Mouse (Mus musculus): ENCODE data around the gene Sfxn1. TPM values are rescaled to one million over a fixed set of nuclear protein-coding genes. Genes with fewer than 3 reads are reported as not detected.

Sfxn1 gene
- polyA plus RNA-seq, 1 experiment from 2014 or later: 119 TPM

DNA sequence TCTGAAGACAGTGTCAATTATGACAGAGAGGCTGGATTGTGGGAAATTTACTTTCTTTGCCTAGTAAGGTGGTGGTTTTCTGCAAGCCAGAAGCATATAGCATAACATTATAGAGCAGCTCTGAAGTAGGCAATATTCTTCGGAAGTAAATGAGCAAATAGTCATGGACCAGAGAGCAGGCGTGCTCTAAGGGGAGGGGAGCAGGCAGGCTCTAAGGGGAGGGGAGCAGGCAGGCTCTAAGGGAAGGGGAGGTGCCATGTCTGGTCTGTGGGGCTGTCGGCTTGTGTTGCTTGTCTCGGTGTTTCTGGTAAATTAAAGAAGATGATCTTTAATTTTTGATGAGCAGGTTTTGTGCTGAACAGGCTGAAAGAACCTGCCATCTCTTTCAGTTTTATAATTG, 12.5 kb downstream of the Sfxn1 start:
- Histone ChIP-seq H3K27ac (ENCODE audit: low read length) (no peak overlapping the region), H3K27me3 (ENCODE audit: control insufficient read depth, insufficient read depth, low read depth, low read length) (no peaks in the 10 kb centered on the region), H3K9ac (ENCODE audit: low read depth, low read length) (no peak overlapping the region), H3K36me3 (ENCODE audit: control insufficient read depth, insufficient read depth, low read length) (peaks cover 17% of the 10 kb centered on the region), H3K4me1 (ENCODE audit: control insufficient read depth, insufficient read depth, low read length) (peaks cover 4% of the 10 kb centered on the region; the same call in 1 of the 2 replicates), H3K4me2 (ENCODE audit: low read length) (no peak overlapping the region), H3K9me3 (replicated peaks; ENCODE audit: control insufficient read depth, low read length, poor library complexity, severe bottlenecking) (no peaks in the 10 kb centered on the region), H3K4me3 (ENCODE audit: low read depth, low read length) (no peak overlapping the region)
- WGBS: 48% methylated on average over 4 of the region's 4 CpGs
- no peak for ATAC-seq

DNA sequence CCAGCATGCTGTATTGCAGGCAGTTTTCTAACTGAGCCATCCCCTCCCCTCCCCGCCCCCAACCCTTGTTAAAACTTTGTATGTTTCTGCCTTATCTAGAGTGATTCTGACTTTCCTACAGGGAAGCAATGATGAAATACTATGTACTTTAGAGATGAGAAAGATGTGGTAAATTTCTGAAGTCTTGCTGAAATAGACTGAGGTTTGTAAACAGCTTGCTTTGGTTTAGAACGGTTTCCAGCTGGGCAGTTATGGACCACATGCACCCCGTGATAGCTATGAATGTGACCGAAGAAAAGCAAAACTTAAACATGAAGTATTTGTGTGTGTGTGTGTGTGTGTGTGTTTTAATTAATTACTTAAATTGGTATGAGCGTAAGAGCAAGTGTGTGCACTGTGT, 13.2 kb downstream of the Sfxn1 start:
- H3K4me1 ChIP-seq (ENCODE audit: control insufficient read depth, insufficient read depth, low read length): peaks cover 4% of the 10 kb centered on the region; the same call in 1 of the 2 replicates
- ATAC-seq: no peak
- no peak overlapping the region for H3K4me2 ChIP-seq (ENCODE audit: low read length)
- WGBS: 93% methylated on average over 5 of the region's 5 CpGs
- peaks cover 22% of the 10 kb centered on the region for H3K36me3 ChIP-seq (ENCODE audit: control insufficient read depth, insufficient read depth, low read length)
- no peak overlapping the region for H3K4me3 ChIP-seq (ENCODE audit: low read depth, low read length)
- no peaks in the 10 kb centered on the region for H3K27me3 ChIP-seq (ENCODE audit: control insufficient read depth, insufficient read depth, low read depth, low read length)
- H3K9me3 ChIP-seq (replicated peaks; ENCODE audit: control insufficient read depth, low read length, poor library complexity, severe bottlenecking): no peaks in the 10 kb centered on the region
- no peak overlapping the region for H3K9ac ChIP-seq (ENCODE audit: low read depth, low read length)
- H3K27ac ChIP-seq (ENCODE audit: low read length): no peak overlapping the region

DNA sequence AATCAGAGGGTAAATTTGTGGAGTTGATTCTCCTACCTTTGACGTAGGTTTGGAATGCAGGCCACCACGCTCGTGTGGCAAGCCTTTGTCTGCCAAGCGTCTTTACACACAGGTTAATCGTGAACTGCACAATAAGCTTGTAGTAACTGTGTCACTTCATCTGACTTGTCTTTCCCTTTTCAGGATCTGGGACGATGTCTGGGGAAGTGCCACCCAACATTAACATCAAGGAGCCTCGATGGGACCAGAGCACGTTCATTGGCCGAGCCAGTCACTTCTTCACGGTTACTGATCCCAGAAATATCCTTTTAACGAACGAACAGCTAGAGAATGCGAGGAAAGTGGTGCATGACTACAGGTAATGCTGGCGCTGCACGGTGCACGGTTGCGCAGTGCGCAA, 13.6 kb downstream of the Sfxn1 start:
- peaks cover 23% of the 10 kb centered on the region for H3K36me3 ChIP-seq (ENCODE audit: control insufficient read depth, insufficient read depth, low read length)
- H3K9ac ChIP-seq (ENCODE audit: low read depth, low read length): no peak overlapping the region
- no peaks in the 10 kb centered on the region for H3K27me3 ChIP-seq (ENCODE audit: control insufficient read depth, insufficient read depth, low read depth, low read length)
- ATAC-seq: no peak
- no peak overlapping the region for H3K27ac ChIP-seq (ENCODE audit: low read length)
- H3K9me3 ChIP-seq (replicated peaks; ENCODE audit: control insufficient read depth, low read length, poor library complexity, severe bottlenecking): no peaks in the 10 kb centered on the region
- H3K4me3 ChIP-seq (ENCODE audit: low read depth, low read length): no peak overlapping the region
- H3K4me1 ChIP-seq (ENCODE audit: control insufficient read depth, insufficient read depth, low read length): peaks cover 4% of the 10 kb centered on the region; the same call in 1 of the 2 replicates
- 90% methylated on average over 18 of the region's 18 CpGs for WGBS
- H3K4me2 ChIP-seq (ENCODE audit: low read length): no peak overlapping the region

DNA sequence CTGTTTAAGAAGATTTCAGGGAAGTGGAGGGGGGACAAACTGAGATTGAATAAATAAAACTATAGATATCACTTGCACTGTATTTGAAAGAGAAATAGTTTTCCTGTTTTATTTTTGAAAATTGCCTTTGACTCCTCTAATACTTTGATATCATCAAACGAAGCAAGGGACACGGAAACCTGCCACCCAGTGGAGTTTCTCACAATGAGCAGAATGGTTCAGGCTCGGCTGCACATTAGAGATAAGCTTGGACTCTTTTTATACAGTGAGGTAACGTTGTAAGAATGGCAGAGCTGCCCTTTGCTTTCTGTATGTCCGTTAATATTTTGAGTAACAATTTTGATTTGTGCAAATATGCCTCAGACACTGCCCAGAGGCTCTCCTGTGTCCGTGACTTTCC, 20.1 kb downstream of the Sfxn1 start:
- Histone ChIP-seq H3K27ac (ENCODE audit: low read length) (no peak overlapping the region), H3K36me3 (ENCODE audit: control insufficient read depth, insufficient read depth, low read length) (peaks cover 44% of the 10 kb centered on the region), H3K4me3 (ENCODE audit: low read depth, low read length) (no peak overlapping the region), H3K4me1 (ENCODE audit: control insufficient read depth, insufficient read depth, low read length) (no peaks in the 10 kb centered on the region), H3K9ac (ENCODE audit: low read depth, low read length) (no peak overlapping the region), H3K27me3 (ENCODE audit: control insufficient read depth, insufficient read depth, low read depth, low read length) (no peaks in the 10 kb centered on the region), H3K4me2 (ENCODE audit: low read length) (no peak overlapping the region), H3K9me3 (replicated peaks; ENCODE audit: control insufficient read depth, low read length, poor library complexity, severe bottlenecking) (no peaks in the 10 kb centered on the region)
- WGBS: 76% methylated on average over 6 of the region's 6 CpGs
- no peak for ATAC-seq

DNA sequence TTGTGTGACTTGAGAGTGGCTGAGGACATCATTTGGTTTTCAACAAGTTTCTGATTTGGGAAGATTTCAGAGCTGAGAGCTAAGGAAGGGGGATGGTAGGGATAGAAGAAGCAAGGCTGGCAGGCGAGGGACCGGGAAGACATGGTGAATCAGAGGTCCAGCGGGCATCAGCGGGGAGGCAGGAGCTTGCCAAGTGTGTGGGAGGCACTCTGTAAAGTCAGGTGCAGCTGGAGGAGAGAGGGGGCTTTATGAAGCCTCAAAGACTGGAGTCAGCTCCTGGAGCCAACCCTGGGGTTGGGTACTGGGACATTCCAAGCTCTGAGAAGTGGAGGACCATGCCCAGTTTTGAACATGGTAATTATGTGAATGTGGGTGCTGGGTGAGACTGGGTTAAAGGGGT, 22.7 kb downstream of the Sfxn1 start:
- Histone ChIP-seq H3K9ac (ENCODE audit: low read depth, low read length) (no peak overlapping the region), H3K4me2 (ENCODE audit: low read length) (no peak overlapping the region), H3K9me3 (replicated peaks; ENCODE audit: control insufficient read depth, low read length, poor library complexity, severe bottlenecking) (no peaks in the 10 kb centered on the region), H3K4me1 (ENCODE audit: control insufficient read depth, insufficient read depth, low read length) (no peaks in the 10 kb centered on the region), H3K27ac (ENCODE audit: low read length) (no peak overlapping the region), H3K4me3 (ENCODE audit: low read depth, low read length) (no peak overlapping the region), H3K36me3 (ENCODE audit: control insufficient read depth, insufficient read depth, low read length) (peaks cover 29% of the 10 kb centered on the region), H3K27me3 (ENCODE audit: control insufficient read depth, insufficient read depth, low read depth, low read length) (no peaks in the 10 kb centered on the region)
- no peak for ATAC-seq
- WGBS: 90% methylated on average over 4 of the region's 4 CpGs

DNA sequence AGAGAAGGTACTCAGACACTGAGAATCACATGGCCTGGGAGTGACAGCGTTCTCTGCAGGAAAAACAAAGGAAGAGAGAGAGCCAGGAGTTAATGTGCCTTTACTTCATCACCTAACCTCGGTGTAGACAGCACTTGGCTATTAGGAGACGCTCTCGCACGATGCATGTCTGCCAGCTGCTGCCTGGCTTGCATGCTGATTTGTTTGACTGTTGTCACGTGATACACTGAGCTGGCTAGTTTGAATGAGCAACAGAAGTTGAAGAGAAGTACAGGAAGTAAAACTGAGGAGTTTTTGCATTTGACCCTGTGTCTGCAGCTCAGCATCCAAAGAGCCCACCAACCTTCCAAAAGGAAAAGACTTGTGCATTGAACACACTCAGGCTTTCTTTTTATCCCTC, 23.3 kb downstream of the Sfxn1 start:
- no peak overlapping the region for H3K9ac ChIP-seq (ENCODE audit: low read depth, low read length)
- 76% methylated on average over 6 of the region's 6 CpGs for WGBS
- no peak overlapping the region for H3K4me2 ChIP-seq (ENCODE audit: low read length)
- no peaks in the 10 kb centered on the region for H3K27me3 ChIP-seq (ENCODE audit: control insufficient read depth, insufficient read depth, low read depth, low read length)
- H3K9me3 ChIP-seq (replicated peaks; ENCODE audit: control insufficient read depth, low read length, poor library complexity, severe bottlenecking): no peaks in the 10 kb centered on the region
- no peaks in the 10 kb centered on the region for H3K4me1 ChIP-seq (ENCODE audit: control insufficient read depth, insufficient read depth, low read length)
- H3K4me3 ChIP-seq (ENCODE audit: low read depth, low read length): no peak overlapping the region
- peaks cover 23% of the 10 kb centered on the region for H3K36me3 ChIP-seq (ENCODE audit: control insufficient read depth, insufficient read depth, low read length)
- no peak for ATAC-seq
- no peak overlapping the region for H3K27ac ChIP-seq (ENCODE audit: low read length)

DNA sequence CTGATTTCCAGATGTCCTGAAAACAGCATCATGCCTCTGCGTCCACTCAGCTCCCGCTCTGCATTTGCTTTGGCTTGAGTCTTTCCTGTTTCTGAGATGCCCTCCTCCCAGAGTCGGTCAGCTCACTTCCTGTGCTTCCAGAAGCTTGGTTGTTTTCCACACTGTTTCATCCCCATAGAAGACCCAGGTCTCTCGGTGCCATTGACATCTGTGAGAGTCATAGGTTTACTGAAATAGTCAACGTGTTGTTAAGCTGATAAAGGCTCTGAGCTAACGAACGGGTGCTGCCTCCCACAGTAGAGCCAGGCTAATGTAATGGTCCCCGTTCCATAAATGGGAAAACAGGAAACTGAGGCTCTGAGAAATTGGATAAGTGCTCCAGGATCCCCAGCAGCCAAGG, 24.1 kb downstream of the Sfxn1 start:
- WGBS: 93% methylated on average over 8 of the region's 8 CpGs
- Histone ChIP-seq H3K4me2 (ENCODE audit: low read length) (no peak overlapping the region), H3K27ac (ENCODE audit: low read length) (no peak overlapping the region), H3K27me3 (ENCODE audit: control insufficient read depth, insufficient read depth, low read depth, low read length) (no peaks in the 10 kb centered on the region), H3K36me3 (ENCODE audit: control insufficient read depth, insufficient read depth, low read length) (peaks cover 22% of the 10 kb centered on the region), H3K9me3 (replicated peaks; ENCODE audit: control insufficient read depth, low read length, poor library complexity, severe bottlenecking) (no peaks in the 10 kb centered on the region), H3K9ac (ENCODE audit: low read depth, low read length) (no peak overlapping the region), H3K4me3 (ENCODE audit: low read depth, low read length) (no peak overlapping the region), H3K4me1 (ENCODE audit: control insufficient read depth, insufficient read depth, low read length) (no peaks in the 10 kb centered on the region)
- ATAC-seq: no peak

DNA sequence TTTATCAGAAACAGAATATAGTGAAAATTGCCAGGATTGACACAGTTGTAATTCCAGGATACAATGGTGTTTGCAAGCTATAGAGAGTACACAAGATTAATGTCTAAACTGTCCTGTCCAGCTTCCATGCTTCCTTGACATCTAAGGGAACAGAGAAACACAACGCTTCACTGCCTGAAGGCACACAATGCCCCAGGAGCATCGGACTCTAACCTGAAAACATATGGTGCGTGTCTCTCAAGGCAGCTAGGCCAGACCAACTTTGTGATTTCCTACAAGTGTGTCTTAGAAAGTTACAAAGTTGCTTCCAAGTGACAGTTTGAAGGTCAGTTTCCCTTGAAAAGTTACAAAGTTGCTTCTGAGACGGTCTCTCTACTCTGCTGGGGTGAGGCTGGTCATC, 25.6 kb downstream of the Sfxn1 start:
- H3K4me1 ChIP-seq (ENCODE audit: control insufficient read depth, insufficient read depth, low read length): no peaks in the 10 kb centered on the region
- no peaks in the 10 kb centered on the region for H3K9me3 ChIP-seq (replicated peaks; ENCODE audit: control insufficient read depth, low read length, poor library complexity, severe bottlenecking)
- H3K9ac ChIP-seq (ENCODE audit: low read depth, low read length): no peak overlapping the region
- 94% methylated on average over 4 of the region's 4 CpGs for WGBS
- no peak overlapping the region for H3K4me2 ChIP-seq (ENCODE audit: low read length)
- peaks cover 20% of the 10 kb centered on the region for H3K36me3 ChIP-seq (ENCODE audit: control insufficient read depth, insufficient read depth, low read length)
- H3K4me3 ChIP-seq (ENCODE audit: low read depth, low read length): no peak overlapping the region
- H3K27me3 ChIP-seq (ENCODE audit: control insufficient read depth, insufficient read depth, low read depth, low read length): no peaks in the 10 kb centered on the region
- H3K27ac ChIP-seq (ENCODE audit: low read length): no peak overlapping the region
- ATAC-seq: no peak

DNA sequence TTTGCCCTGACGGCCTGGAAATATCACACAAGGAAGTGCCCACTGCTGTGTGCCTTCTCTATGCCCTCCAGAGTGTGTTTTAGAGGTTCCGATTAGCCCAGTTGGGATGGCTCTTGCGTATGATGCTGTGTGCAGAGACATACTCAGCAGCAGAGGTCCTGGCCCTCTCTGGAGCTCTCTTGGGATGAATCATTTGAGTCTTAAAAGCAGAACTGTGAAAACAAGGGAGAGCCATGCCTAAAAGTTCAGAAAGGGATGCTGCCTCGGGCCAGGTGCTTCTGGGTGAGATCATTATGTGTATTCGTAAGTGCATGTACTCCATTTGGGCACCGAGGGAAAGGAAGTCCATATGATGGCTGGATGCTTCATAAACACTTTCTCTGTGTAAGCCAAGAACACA, 26.1 kb downstream of the Sfxn1 start:
- Histone ChIP-seq H3K4me3 (ENCODE audit: low read depth, low read length) (no peak overlapping the region), H3K9me3 (replicated peaks; ENCODE audit: control insufficient read depth, low read length, poor library complexity, severe bottlenecking) (no peaks in the 10 kb centered on the region), H3K27ac (ENCODE audit: low read length) (no peak overlapping the region), H3K4me1 (ENCODE audit: control insufficient read depth, insufficient read depth, low read length) (no peaks in the 10 kb centered on the region), H3K36me3 (ENCODE audit: control insufficient read depth, insufficient read depth, low read length) (peaks cover 14% of the 10 kb centered on the region), H3K4me2 (ENCODE audit: low read length) (no peak overlapping the region), H3K27me3 (ENCODE audit: control insufficient read depth, insufficient read depth, low read depth, low read length) (no peaks in the 10 kb centered on the region), H3K9ac (ENCODE audit: low read depth, low read length) (no peak overlapping the region)
- WGBS: 90% methylated on average over 6 of the region's 6 CpGs
- ATAC-seq: no peak

Data from midbrain, embryonic 16.5 days (tissue).